Mouse (Mus musculus): ENCODE results near the gene Gm8773. TPM values are rescaled to one million over a fixed set of nuclear protein-coding genes. Genes with fewer than 3 reads are reported as not detected.

Gm8773 gene
- polyA plus RNA-seq, 1 experiment from 2014 or later = 4.1 TPM

- Histone ChIP-seq H3K36me3 (no peaks in the 10 kb centered on the region), H3K4me1 (no peaks in the 10 kb centered on the region), H3K9me3 (no peaks in the 10 kb centered on the region), H3K4me3 (no peak overlapping the region), H3K9ac (no peak overlapping the region), H3K27me3 (no peaks in the 10 kb centered on the region), H3K4me2 (replicated peaks) (no peak overlapping the region), H3K27ac (no peak overlapping the region)
- ATAC-seq (ENCODE audit: insufficient number of reproducible peaks, insufficient read depth, low FRiP score, low TSS enrichment) = no peak
- 58% methylated on average over 3 of the region's 3 CpGs for WGBS
Measured at GRCm38 (mm10) chr5:5610540-5610939, 36.9 kb downstream of the Gm8773 start.

GRCm38 (mm10) chr5:5618329-5618728, 44.7 kb downstream of the Gm8773 start:
- no peak for ATAC-seq (ENCODE audit: insufficient number of reproducible peaks, insufficient read depth, low FRiP score, low TSS enrichment)
- no peak overlapping the region for H3K4me2 ChIP-seq (replicated peaks)
- WGBS = 58% methylated on average over 4 of the region's 4 CpGs

DNA sequence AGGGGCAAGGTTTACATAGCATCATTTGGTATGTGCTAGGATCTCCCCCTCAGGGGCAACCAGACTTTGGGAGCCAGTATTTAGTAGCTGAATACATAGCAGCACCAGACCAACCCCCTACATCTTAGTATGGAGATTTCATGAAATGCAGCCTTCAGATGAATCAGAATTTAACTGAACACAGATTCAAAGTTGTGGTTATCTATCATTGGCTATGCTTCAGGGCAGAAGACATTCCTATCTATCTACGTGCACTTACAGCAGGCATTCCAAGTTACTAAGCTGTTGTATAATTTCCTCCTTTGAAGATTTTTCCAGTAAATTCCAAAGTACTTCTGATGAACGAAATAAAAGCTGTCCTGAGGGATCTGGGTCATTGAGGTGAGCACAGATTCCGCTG, 51.9 kb downstream of the Gm8773 start:
- H3K4me3 ChIP-seq = no peak overlapping the region
- H3K36me3 ChIP-seq = no peaks in the 10 kb centered on the region
- H3K27me3 ChIP-seq = no peaks in the 10 kb centered on the region
- no peak overlapping the region for H3K27ac ChIP-seq
- H3K9me3 ChIP-seq = no peaks in the 10 kb centered on the region
- WGBS = 56% methylated on average over 3 of the region's 3 CpGs
- H3K9ac ChIP-seq = no peak overlapping the region
- no peak overlapping the region for H3K4me2 ChIP-seq (replicated peaks)
- H3K4me1 ChIP-seq = no peaks in the 10 kb centered on the region
- no peak for ATAC-seq (ENCODE audit: insufficient number of reproducible peaks, insufficient read depth, low FRiP score, low TSS enrichment)

More at GRCm38 (mm10) chr5:5618329-5618728, 44.7 kb downstream of the Gm8773 start:
- no peaks in the 10 kb centered on the region for H3K9me3 ChIP-seq
- H3K4me3 ChIP-seq = no peak overlapping the region
- no peak overlapping the region for H3K9ac ChIP-seq
- no peak overlapping the region for H3K27ac ChIP-seq
- no peaks in the 10 kb centered on the region for H3K4me1 ChIP-seq
- no peaks in the 10 kb centered on the region for H3K27me3 ChIP-seq
- H3K36me3 ChIP-seq = no peaks in the 10 kb centered on the region

Other genes starting within 250 kb of the Gm8773 start
- gene Cdk14, start 153.5 kb upstream of the Gm8773 start, polyA plus RNA-seq (2016; fragmentation: Nextera tagmentation; extraction: Ambion mirVana) = 36.1 and 37.9 TPM in 2 replicates
- gene 1700015F17Rik, start 94.7 kb upstream of the Gm8773 start, polyA plus RNA-seq (2016; fragmentation: Nextera tagmentation; extraction: Ambion mirVana) = not detected in 2 replicates
- 27.0 and 30.0 TPM in 2 replicates for gene Cldn12, start 58.8 kb upstream of the Gm8773 start, polyA plus RNA-seq (2016; fragmentation: Nextera tagmentation; extraction: Ambion mirVana)
- gene Gtpbp10, start 14.3 kb upstream of the Gm8773 start, polyA plus RNA-seq (2016; fragmentation: Nextera tagmentation; extraction: Ambion mirVana) = 31.9 and 33.2 TPM in 2 replicates
- 3.0 and 3.7 TPM in 2 replicates for gene Cfap69, start 90.4 kb downstream of the Gm8773 start, polyA plus RNA-seq (2016; fragmentation: Nextera tagmentation; extraction: Ambion mirVana)
- 7.3 and 7.7 TPM in 2 replicates for gene Steap2, start 120.8 kb downstream of the Gm8773 start, polyA plus RNA-seq (2016; fragmentation: Nextera tagmentation; extraction: Ambion mirVana)
- 4.7 and 5.0 TPM in 2 replicates for gene Steap1, start 175.5 kb downstream of the Gm8773 start, polyA plus RNA-seq (2016; fragmentation: Nextera tagmentation; extraction: Ambion mirVana)

Measured in embryonic facial prominence, embryonic 12.5 days (tissue).